Mouse (Mus musculus) cerebellum, adult 2 months (tissue): ENCODE measurements at regions not wholly inside any gene's neighbourhood (a gene's known extent, or its start where the extent isn't known, plus 50 kb on each side); places are given as distances from the start of the nearest gene placed in this dataset.
"Not testable (repeated sequence)": the region's sequence is repeated elsewhere in the genome, so short reads cannot be mapped to it uniquely, and the experiment has no call there.

ENCODE experiments used
- CTCF ChIP-seq: fragments of 200-500 bp; IDR thresholded peaks from 2 replicates; pipeline ENCODE4 v1.5.1; 2011; ENCODE audit warnings: low read depth, mild to moderate bottlenecking, control low read depth, low read length, moderate library complexity, borderline replicate concordance; ENCODE audit not compliant: insufficient read depth
- POLR2A ChIP-seq: fragments of 200-500 bp; IDR thresholded peaks from 2 replicates; pipeline ENCODE4 v1.6.1; 2011; ENCODE audit warnings: low read length, control low read depth, borderline replicate concordance; ENCODE audit not compliant: insufficient read depth

- not testable (repeated sequence) for TF ChIP-seq POLR2A, CTCF
Observed at GRCm38 (mm10) chr11:41214501-41214900, 459.4 kb upstream of the Ccng1 start.
